Mouse (Mus musculus): Measurements from ENCODE around the gene Ak5.

DNA sequence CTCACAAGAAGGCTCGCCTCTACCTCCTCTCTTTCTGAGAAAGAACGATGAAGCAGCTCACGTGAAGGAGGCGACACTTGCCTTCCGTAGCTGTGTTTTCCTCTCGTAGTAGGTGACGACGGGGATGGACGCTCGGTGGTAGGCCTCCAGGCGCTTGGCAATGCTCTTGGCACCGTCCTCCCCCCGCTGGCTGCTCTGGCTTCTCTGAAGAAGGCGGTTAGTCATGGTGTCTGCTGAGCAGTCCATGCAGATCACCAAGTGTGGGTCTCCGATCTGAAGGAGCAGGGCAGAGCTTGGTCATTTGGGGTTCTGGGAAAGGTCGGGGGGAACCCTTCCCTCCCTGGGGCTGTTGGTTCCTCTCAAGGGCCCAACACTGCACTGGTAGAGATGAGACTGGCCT lies 195.5 kb downstream of the Ak5 start:
- no peak for TF ChIP-seq CTCF (IDR thresholded peaks at IDR 0.05; ENCODE audit: low read depth)
- TF ChIP-seq EP300 (IDR thresholded peaks at IDR 0.05; ENCODE audit: low read depth) = no peak

All from heart, postnatal 0 days (tissue).